Mouse (Mus musculus) liver, embryonic 14.5 days (tissue): ENCODE data around the gene Rbpms2.

Experiments
- CTCF ChIP-seq: IDR thresholded peaks from 2 replicates; pipeline ENCODE4 v1.5.1; 2016; ENCODE audit warnings: antibody characterized with exemption, low read depth, control low read depth
- EP300 ChIP-seq: IDR thresholded peaks from 2 replicates; pipeline ENCODE4 v1.6.1; 2016; ENCODE audit warnings: antibody characterized with exemption, low read depth

GRCm38 (mm10) chr9:65697992-65698391 is 68.5 kb downstream of the Rbpms2 start:
- TF ChIP-seq CTCF (no peak), EP300 (no peak)
